Mouse (Mus musculus): ENCODE results near the gene Gm9857. TPM values are rescaled to one million over a fixed set of nuclear protein-coding genes. Genes with fewer than 3 reads are reported as not detected.

Gene Gm9857
- total RNA-seq, 2 experiments from 2014 or later, result not detected

- no peak for DNase-seq (ENCODE audit: extremely low spot score in 1 of 2, low spot score in 1 of 2)
These were observed 13.9 kb downstream of the Gm9857 start for GRCm38 (mm10) chr3:108926308-108926707.

GRCm38 (mm10) chr3:108925677-108926076 is 14.6 kb downstream of the Gm9857 start:
- no peak for DNase-seq (ENCODE audit: extremely low spot score in 1 of 2, low spot score in 1 of 2)

- no peak for DNase-seq (ENCODE audit: extremely low spot score in 1 of 2, low spot score in 1 of 2)
These were observed 18.4 kb downstream of the Gm9857 start for GRCm38 (mm10) chr3:108921822-108922221.

DNA sequence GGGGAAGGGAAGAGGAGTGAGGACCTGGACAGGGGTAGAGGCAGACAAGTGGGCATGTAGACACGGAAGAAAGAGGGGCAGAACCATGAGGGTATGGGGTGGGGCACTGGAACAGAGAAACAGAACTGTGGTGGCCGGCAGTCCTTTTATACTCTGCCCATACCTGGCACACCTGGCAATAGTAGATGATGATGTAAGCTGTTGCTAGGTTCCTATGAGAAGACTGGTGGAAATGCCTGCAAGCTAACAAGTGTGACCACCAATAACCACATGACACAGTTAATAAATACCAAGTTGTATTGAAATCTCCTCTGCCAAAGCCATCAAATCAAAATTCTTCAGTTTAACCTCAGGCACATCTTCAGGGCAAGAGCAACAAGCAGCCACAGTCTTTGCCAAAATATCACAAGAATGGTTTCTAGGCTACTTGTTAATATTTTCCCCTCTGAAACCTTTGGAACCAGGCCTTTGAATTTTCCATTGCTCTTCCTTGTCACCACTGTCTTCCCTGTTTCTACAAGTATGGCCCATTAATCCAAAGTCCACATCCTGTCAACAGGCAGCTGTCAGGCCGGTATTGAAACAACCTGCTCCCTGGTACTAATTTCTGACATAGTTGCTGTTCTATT is 19.7 kb downstream of the Gm9857 start:
- no peak for DNase-seq (ENCODE audit: extremely low spot score in 1 of 2, low spot score in 1 of 2)

GRCm38 (mm10) chr3:108918852-108919251 is 21.4 kb downstream of the Gm9857 start:
- no peak for DNase-seq (ENCODE audit: extremely low spot score in 1 of 2, low spot score in 1 of 2)

GRCm38 (mm10) chr3:108917986-108918385 is 22.3 kb downstream of the Gm9857 start:
- no peak for DNase-seq (ENCODE audit: extremely low spot score in 1 of 2, low spot score in 1 of 2)

DNA sequence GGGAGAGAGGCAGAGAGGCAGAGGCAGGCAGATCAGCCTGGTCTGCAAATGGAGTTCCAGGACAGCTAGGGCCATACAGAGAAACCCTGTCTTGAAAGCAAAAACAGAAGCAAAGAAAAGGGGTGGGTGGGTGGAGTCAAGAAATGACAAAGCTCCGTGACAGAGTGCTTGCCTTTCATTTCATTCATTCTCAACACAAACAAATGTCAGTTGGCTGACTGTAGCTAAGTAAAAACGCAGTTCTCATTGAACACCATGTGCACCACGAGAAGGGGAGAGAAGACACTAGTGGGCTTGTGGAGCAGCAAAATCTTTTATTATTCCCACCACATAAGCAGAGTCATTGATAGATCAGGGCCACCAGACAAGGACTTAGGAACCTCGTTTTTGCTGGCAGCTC is 23.4 kb downstream of the Gm9857 start:
- DNase-seq (ENCODE audit: extremely low spot score in 1 of 2, low spot score in 1 of 2), result no peak

DNA sequence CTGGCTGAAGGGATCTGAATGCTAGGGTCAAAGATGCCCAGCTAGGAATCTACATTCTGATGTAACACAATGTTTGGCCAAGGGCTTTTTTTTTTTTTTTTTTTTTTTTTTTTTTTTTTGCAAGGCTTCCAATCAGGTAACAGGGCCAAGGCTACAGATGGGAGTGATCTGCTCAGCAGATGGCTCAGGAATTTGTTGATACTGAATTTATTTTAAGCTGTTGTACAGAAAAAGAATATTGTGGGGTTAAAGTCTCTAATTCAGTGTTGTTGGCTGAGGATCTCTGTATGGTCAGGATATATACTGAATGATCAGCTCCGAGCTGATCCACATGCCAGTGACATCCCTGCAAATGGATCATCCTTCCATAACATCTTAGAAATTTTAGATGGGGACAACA is 24.2 kb downstream of the Gm9857 start:
- peak in 1 of 2 experiments; percentile 43 for DNase-seq (ENCODE audit: extremely low spot score in 1 of 2, low spot score in 1 of 2)

DNA sequence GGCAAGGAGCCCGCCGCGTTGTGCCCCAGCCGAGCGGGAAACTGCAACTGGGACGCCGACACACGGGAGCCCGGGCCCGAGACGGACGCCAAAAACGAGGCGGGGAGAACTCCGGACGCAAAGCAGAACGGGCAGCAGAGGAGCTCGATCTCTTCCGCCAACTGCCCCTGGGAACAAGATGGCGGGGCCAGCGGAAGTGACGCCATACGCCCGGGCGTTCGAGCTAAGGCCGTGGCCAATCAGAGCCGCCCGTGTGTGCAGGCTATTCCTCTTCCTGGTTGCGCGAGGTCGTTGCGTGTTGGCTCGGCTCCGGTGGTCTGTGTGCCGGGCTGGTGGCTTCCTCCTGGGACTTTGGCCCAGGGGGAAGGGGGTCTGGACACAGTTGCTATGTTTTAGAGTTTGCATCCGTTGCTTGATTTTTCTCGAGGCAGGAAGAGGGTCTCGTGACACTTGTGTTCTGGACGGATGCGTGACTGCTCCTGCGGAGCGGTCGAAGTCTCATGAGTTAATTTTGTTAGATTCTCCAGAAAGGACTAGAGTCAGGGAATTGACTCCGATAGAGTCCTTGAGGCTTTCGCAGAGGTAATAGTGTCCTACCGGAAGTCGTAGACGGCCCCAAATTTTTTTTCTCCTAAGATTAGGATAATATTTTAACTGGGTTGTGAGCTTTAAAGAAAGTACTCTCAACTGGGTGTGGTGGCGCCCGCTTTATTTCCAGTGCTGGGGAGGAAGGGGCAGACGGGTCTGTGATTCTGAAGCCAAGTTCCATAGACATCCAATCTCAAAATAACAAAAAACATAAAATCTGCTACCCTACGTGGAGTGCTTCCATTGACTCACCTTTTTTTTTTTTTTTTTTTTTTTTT is 28.5 kb downstream of the Gm9857 start, which contains the start of gene Prpf38b:
TSS of gene Prpf38b (minus strand) at position 180 of the 866 bp plus-strand sequence.
- peak; percentile 86 for DNase-seq (ENCODE audit: extremely low spot score in 1 of 2, low spot score in 1 of 2)

GRCm38 (mm10) chr3:108911081-108911547 is 29.1 kb downstream of the Gm9857 start:
- peak; percentile 20 to 41 for DNase-seq (ENCODE audit: extremely low spot score in 1 of 2, low spot score in 1 of 2)

GRCm38 (mm10) chr3:108910303-108911080 is 29.8 kb downstream of the Gm9857 start:
- DNase-seq (ENCODE audit: extremely low spot score in 1 of 2, low spot score in 1 of 2), result no peak

GRCm38 (mm10) chr3:108902934-108903333 is 37.3 kb downstream of the Gm9857 start:
- no peak for DNase-seq (ENCODE audit: extremely low spot score in 1 of 2, low spot score in 1 of 2)

- no peak for DNase-seq (ENCODE audit: extremely low spot score in 1 of 2, low spot score in 1 of 2)
These were observed 38.2 kb downstream of the Gm9857 start for GRCm38 (mm10) chr3:108902038-108902437.

DNA sequence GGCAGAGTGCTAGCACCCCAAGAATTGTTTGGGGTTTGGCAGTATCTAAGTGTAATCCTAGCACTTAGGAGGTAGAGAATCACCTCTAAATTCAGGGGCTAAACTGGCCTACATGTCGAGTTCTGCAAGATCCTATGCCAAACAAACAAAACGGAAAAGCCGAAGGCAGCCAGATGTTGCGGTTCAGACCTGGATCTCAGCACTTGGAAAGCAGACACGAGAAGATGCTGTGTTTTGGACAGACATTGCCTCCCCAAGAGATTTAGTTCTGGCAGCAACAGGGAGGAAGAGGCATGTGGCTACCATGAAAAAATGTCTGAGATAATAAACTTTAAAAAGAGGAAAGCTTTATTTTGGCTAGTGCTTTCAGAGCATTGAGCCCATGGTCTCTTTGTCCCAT is 39.6 kb downstream of the Gm9857 start:
- DNase-seq (ENCODE audit: extremely low spot score in 1 of 2, low spot score in 1 of 2), result no peak

- DNase-seq (ENCODE audit: extremely low spot score in 1 of 2, low spot score in 1 of 2), result no peak
These were observed 40.1 kb downstream of the Gm9857 start for GRCm38 (mm10) chr3:108900147-108900546.

GRCm38 (mm10) chr3:108898640-108899039 is 41.6 kb downstream of the Gm9857 start:
- no peak for DNase-seq (ENCODE audit: extremely low spot score in 1 of 2, low spot score in 1 of 2)

GRCm38 (mm10) chr3:108892914-108893313 is 47.3 kb downstream of the Gm9857 start:
- DNase-seq (ENCODE audit: extremely low spot score in 1 of 2, low spot score in 1 of 2), result no peak

DNA sequence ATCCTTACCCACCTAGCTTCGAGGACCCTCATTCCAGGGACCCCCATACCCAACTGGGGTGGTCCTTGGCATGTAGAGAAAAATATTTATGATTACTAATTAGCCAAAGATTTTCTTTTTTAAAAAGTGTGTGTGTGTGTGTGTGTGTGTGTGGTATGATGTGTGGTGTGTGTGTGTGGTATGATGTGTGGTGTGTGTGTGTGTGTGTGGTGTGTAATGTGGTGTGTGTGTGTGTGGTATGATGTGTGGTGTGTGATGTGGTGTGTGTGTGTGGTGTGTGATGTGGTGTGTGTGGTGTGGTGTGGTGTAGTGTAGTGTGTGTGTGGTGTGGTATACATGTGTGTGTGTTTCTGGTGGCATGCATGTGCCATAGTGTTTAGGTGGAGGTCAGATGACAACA is 48.2 kb downstream of the Gm9857 start:
- DNase-seq (ENCODE audit: extremely low spot score in 1 of 2, low spot score in 1 of 2), result no peak

Measured in layer of hippocampus, postnatal 25 days (tissue).